Mouse (Mus musculus) liver, embryonic 12.5 days (tissue): ENCODE data around the gene B4galnt2. TPM values are rescaled to one million over a fixed set of nuclear protein-coding genes. Genes with fewer than 3 reads are reported as not detected.
A peak's percentile ranks its signal among the peaks of the same experiment; 100 is the strongest.

Experiments used
- ATAC-seq: fragments of 200-750 bp; cut with Nextera tagmentation; 2 replicates; pipeline ENCODE4 v1.8.0; 2017; ENCODE audit warnings: moderate number of reproducible peaks, mild to moderate bottlenecking, moderate library complexity
- H3K27ac ChIP-seq: fragments of 300-500 bp; sonication (generic); 2 replicates; pipeline ENCODE4 v1.5.1; 2016; ENCODE audit warnings: mild to moderate bottlenecking
- H3K27me3 ChIP-seq: fragments of 300-500 bp; sonication (generic); replicated peaks from 2 replicates; pipeline ENCODE4 v1.6.1; 2016; ENCODE audit warnings: mild to moderate bottlenecking, moderate library complexity
- H3K36me3 ChIP-seq: fragments of 300-500 bp; sonication (generic); 2 replicates; pipeline ENCODE4 v1.6.1; 2016; ENCODE audit warnings: mild to moderate bottlenecking, moderate library complexity
- H3K4me1 ChIP-seq: fragments of 300-500 bp; sonication (generic); 2 replicates; pipeline ENCODE4 v1.6.1; 2016
- H3K4me2 ChIP-seq: fragments of 300-500 bp; sonication (generic); 2 replicates; pipeline ENCODE4 v1.6.1; 2016; ENCODE audit warnings: mild to moderate bottlenecking, moderate library complexity
- H3K4me3 ChIP-seq: fragments of 300-500 bp; sonication (generic); 2 replicates; pipeline ENCODE4 v1.5.1; 2016; ENCODE audit warnings: mild to moderate bottlenecking, moderate library complexity
- H3K9ac ChIP-seq: fragments of 300-500 bp; sonication (generic); 2 replicates; pipeline ENCODE4 v1.6.1; 2016; ENCODE audit warnings: mild to moderate bottlenecking, moderate library complexity
- H3K9me3 ChIP-seq: fragments of 300-500 bp; sonication (generic); replicated peaks from 2 replicates; pipeline ENCODE4 v1.6.1; 2016; ENCODE audit warnings: mild to moderate bottlenecking, moderate library complexity
- WGBS: fragments of 180-500 bp; shearing (Covaris S2); methylation state at CpG from one replicate; pipeline ENCODE4 v1.1.7; 2016; ENCODE audit not compliant: insufficient replicate concordance; 5-methylcytosine and 5-hydroxymethylcytosine counted together
- polyA plus RNA-seq: library from polyadenylated mRNA; unstranded; fragments of >200 nt; fragmentation: Nextera tagmentation; extraction: Ambion mirVana; gene quantifications from 2 replicates; pipeline ENCODE4 v1.2.1, GENCODE M21; 2016

Gene B4galnt2
- polyA plus RNA-seq, 1 experiment from 2014 or later, result 0.51 TPM

GRCm38 (mm10) chr11:95853684-95854083 lies 61.0 kb downstream of the B4galnt2 start:
- ATAC-seq, result no peak
- peaks cover 12% of the 10 kb centered on the region; the same call in 1 of the 2 replicates for H3K27me3 ChIP-seq
- H3K9ac ChIP-seq, result no peak overlapping the region
- no peak overlapping the region for H3K4me2 ChIP-seq
- H3K4me3 ChIP-seq, result no peak overlapping the region
- H3K27ac ChIP-seq, result no peak overlapping the region
- 39% methylated on average over 5 of the region's 5 CpGs for WGBS
- no peaks in the 10 kb centered on the region for H3K9me3 ChIP-seq
- peaks cover 16% of the 10 kb centered on the region for H3K4me1 ChIP-seq
- no peaks in the 10 kb centered on the region for H3K36me3 ChIP-seq

- H3K4me3 ChIP-seq, result no peak overlapping the region
- peaks cover 17% of the 10 kb centered on the region; the same call in 1 of the 2 replicates for H3K27me3 ChIP-seq
- no peaks in the 10 kb centered on the region for H3K9me3 ChIP-seq
- no peak for ATAC-seq
- no peak overlapping the region for H3K9ac ChIP-seq
- H3K27ac ChIP-seq, result no peak overlapping the region
- H3K4me1 ChIP-seq, result peaks cover 6% of the 10 kb centered on the region; the same call in 1 of the 2 replicates
- no peaks in the 10 kb centered on the region for H3K36me3 ChIP-seq
- WGBS, result 53% methylated on average over 2 of the region's 2 CpGs
- H3K4me2 ChIP-seq, result no peak overlapping the region
These were observed 63.8 kb downstream of the B4galnt2 start for GRCm38 (mm10) chr11:95850898-95851297.

GRCm38 (mm10) chr11:95844935-95845334 lies 69.8 kb downstream of the B4galnt2 start:
- Histone ChIP-seq H3K4me3 (no peak overlapping the region), H3K27me3 (peaks cover 48% of the 10 kb centered on the region), H3K36me3 (no peaks in the 10 kb centered on the region), H3K9ac (no peak overlapping the region), H3K4me1 (peaks cover 34% of the 10 kb centered on the region), H3K4me2 (no peak overlapping the region), H3K9me3 (no peaks in the 10 kb centered on the region), H3K27ac (0 out of 2 replicates have a peak overlapping the region, but pooled peaks have one; percentile 29)
- no peak for ATAC-seq
- 27% methylated on average over 4 of the region's 4 CpGs for WGBS

GRCm38 (mm10) chr11:95843421-95843950 lies 71.2 kb downstream of the B4galnt2 start:
- H3K27me3 ChIP-seq, result peaks cover 48% of the 10 kb centered on the region
- no peak overlapping the region for H3K9ac ChIP-seq
- H3K4me3 ChIP-seq, result no peak overlapping the region
- 36% methylated on average over 6 of the region's 6 CpGs for WGBS
- no peaks in the 10 kb centered on the region for H3K9me3 ChIP-seq
- H3K27ac ChIP-seq, result 0 out of 2 replicates have a peak overlapping the region, but pooled peaks have one; percentile 31
- ATAC-seq, result no peak
- no peaks in the 10 kb centered on the region for H3K36me3 ChIP-seq
- H3K4me2 ChIP-seq, result peak overlapping the region; percentile 56
- peaks cover 44% of the 10 kb centered on the region for H3K4me1 ChIP-seq

GRCm38 (mm10) chr11:95842953-95843352 lies 71.7 kb downstream of the B4galnt2 start:
- Histone ChIP-seq H3K4me3 (no peak overlapping the region), H3K36me3 (no peaks in the 10 kb centered on the region), H3K4me2 (peak overlapping the region; percentile 56), H3K9ac (no peak overlapping the region), H3K9me3 (no peaks in the 10 kb centered on the region), H3K27ac (peak overlapping the region; percentile 31), H3K27me3 (peaks cover 51% of the 10 kb centered on the region), H3K4me1 (peaks cover 49% of the 10 kb centered on the region)
- ATAC-seq, result no peak
- WGBS, result 34% methylated on average over 5 of the region's 5 CpGs

- H3K4me2 ChIP-seq, result peak within 1 kb of the TSS; percentile 56
- no peaks in the 10 kb centered on the region for H3K9me3 ChIP-seq
- peak within 1 kb of the TSS; percentile 39 for H3K27ac ChIP-seq
- no peaks in the 10 kb centered on the region for H3K36me3 ChIP-seq
- peak within 1 kb of the TSS; percentile 36 for H3K4me3 ChIP-seq
- peaks cover 50% of the 10 kb centered on the region for H3K27me3 ChIP-seq
- peak within 1 kb of the TSS; percentile 45 for H3K9ac ChIP-seq
- 5% methylated on average over 11 of the region's 11 CpGs for WGBS
- H3K4me1 ChIP-seq, result peaks cover 53% of the 10 kb centered on the region
- peak; percentile 76 for ATAC-seq
These were observed 72.5 kb downstream of the B4galnt2 start, which contains the start of gene Abi3 for GRCm38 (mm10) chr11:95842074-95842681. Abi3 (minus strand) TSS chr11:95842476.

- H3K27ac ChIP-seq, result peak overlapping the region; percentile 39; the same call in 1 of the 2 replicates
- peaks cover 61% of the 10 kb centered on the region for H3K4me1 ChIP-seq
- H3K9ac ChIP-seq, result peak overlapping the region; percentile 45; the same call in 1 of the 2 replicates
- no peaks in the 10 kb centered on the region for H3K9me3 ChIP-seq
- ATAC-seq, result no peak
- H3K4me3 ChIP-seq, result peak overlapping the region; percentile 36
- 39% methylated on average over 10 of the region's 10 CpGs for WGBS
- H3K27me3 ChIP-seq, result peaks cover 56% of the 10 kb centered on the region
- peak overlapping the region; percentile 56 for H3K4me2 ChIP-seq
- no peaks in the 10 kb centered on the region for H3K36me3 ChIP-seq
These were observed 73.2 kb downstream of the B4galnt2 start for GRCm38 (mm10) chr11:95841498-95841830.

GRCm38 (mm10) chr11:95840694-95841497 lies 73.8 kb downstream of the B4galnt2 start:
- H3K4me2 ChIP-seq, result peak overlapping the region; percentile 56
- H3K4me3 ChIP-seq, result peak overlapping the region; percentile 36
- peaks cover 55% of the 10 kb centered on the region for H3K27me3 ChIP-seq
- ATAC-seq, result no peak
- no peaks in the 10 kb centered on the region for H3K9me3 ChIP-seq
- H3K9ac ChIP-seq, result no peak overlapping the region; the same call in 1 of the 2 replicates
- H3K4me1 ChIP-seq, result peaks cover 66% of the 10 kb centered on the region
- WGBS, result 49% methylated on average over 5 of the region's 5 CpGs
- peak overlapping the region; percentile 39; the same call in 1 of the 2 replicates for H3K27ac ChIP-seq
- no peaks in the 10 kb centered on the region for H3K36me3 ChIP-seq

GRCm38 (mm10) chr11:95838999-95839868 lies 75.5 kb downstream of the B4galnt2 start:
- Histone ChIP-seq H3K27ac (no peak overlapping the region), H3K36me3 (no peaks in the 10 kb centered on the region), H3K4me2 (peak overlapping the region; percentile 13; the same call in 1 of the 2 replicates), H3K4me3 (no peak overlapping the region), H3K27me3 (peaks cover 55% of the 10 kb centered on the region), H3K9ac (no peak overlapping the region), H3K9me3 (no peaks in the 10 kb centered on the region), H3K4me1 (peaks cover 83% of the 10 kb centered on the region)
- WGBS, result 67% methylated on average over 8 of the region's 8 CpGs
- no peak for ATAC-seq

- no peaks in the 10 kb centered on the region for H3K9me3 ChIP-seq
- 53% methylated on average over 4 of the region's 4 CpGs for WGBS
- no peak for ATAC-seq
- H3K36me3 ChIP-seq, result no peaks in the 10 kb centered on the region
- H3K4me2 ChIP-seq, result no peak overlapping the region
- peaks cover 87% of the 10 kb centered on the region for H3K4me1 ChIP-seq
- peaks cover 56% of the 10 kb centered on the region for H3K27me3 ChIP-seq
- H3K9ac ChIP-seq, result no peak overlapping the region
- 0 out of 2 replicates have a peak overlapping the region, but pooled peaks have one; percentile 7 for H3K27ac ChIP-seq
- no peak overlapping the region for H3K4me3 ChIP-seq
These were observed 76.1 kb downstream of the B4galnt2 start for GRCm38 (mm10) chr11:95838598-95838997.

GRCm38 (mm10) chr11:95837059-95837458 lies 77.6 kb downstream of the B4galnt2 start, which contains the start of gene Gngt2:
Gngt2 (plus strand) TSS chr11:95837216.
- Histone ChIP-seq H3K4me1 (peaks cover 77% of the 10 kb centered on the region), H3K27ac (peak within 1 kb of the TSS; percentile 57), H3K27me3 (peaks cover 62% of the 10 kb centered on the region), H3K9me3 (no peaks in the 10 kb centered on the region), H3K4me3 (no peak within 1 kb of the TSS), H3K4me2 (peak within 1 kb of the TSS; percentile 64; the same call in 1 of the 2 replicates), H3K9ac (no peak within 1 kb of the TSS), H3K36me3 (no peaks in the 10 kb centered on the region)
- WGBS, result 78% methylated on average over 10 of the region's 10 CpGs
- ATAC-seq, result no peak
